Mouse (Mus musculus): ENCODE data around the gene Slc6a5. TPM values are rescaled to one million over a fixed set of nuclear protein-coding genes. Genes with fewer than 3 reads are reported as not detected.

Slc6a5 gene
- polyA plus RNA-seq, 1 experiment from 2014 or later: not detected

DNA sequence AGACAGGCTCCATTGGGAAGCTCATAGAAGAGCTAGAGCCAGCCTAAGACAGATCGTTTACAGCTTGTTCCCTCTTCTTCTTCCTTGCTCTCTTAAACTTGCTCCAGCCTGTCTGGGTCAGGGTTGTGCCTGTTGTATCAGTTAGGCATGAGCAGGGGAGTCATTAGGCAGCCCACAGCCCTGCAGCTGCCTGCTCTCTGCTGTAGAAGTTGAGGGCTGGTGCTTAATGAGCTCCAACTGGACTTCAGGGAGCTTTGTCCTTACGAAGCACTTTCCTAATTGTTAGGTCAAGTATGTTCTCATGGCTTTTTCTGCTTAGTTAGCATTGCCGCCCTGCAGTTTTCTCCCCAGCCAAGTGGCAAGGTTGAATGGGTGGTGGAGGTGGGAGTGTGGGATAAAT is 32.1 kb downstream of the Slc6a5 start:
- H3K27me3 ChIP-seq: no peaks in the 10 kb centered on the region
- no peak overlapping the region for H3K4me3 ChIP-seq (replicated peaks)
- H3K36me3 ChIP-seq (replicated peaks): no peaks in the 10 kb centered on the region
- no peak overlapping the region for H3K4me2 ChIP-seq
- no peak overlapping the region for H3K9ac ChIP-seq
- H3K9me3 ChIP-seq (replicated peaks): no peaks in the 10 kb centered on the region
- ATAC-seq (ENCODE audit: insufficient read depth): no peak
- H3K27ac ChIP-seq (replicated peaks): no peak overlapping the region
- 47% methylated on average over 3 of the region's 3 CpGs for WGBS (ENCODE audit: insufficient replicate concordance)
- no peaks in the 10 kb centered on the region for H3K4me1 ChIP-seq (replicated peaks)

DNA sequence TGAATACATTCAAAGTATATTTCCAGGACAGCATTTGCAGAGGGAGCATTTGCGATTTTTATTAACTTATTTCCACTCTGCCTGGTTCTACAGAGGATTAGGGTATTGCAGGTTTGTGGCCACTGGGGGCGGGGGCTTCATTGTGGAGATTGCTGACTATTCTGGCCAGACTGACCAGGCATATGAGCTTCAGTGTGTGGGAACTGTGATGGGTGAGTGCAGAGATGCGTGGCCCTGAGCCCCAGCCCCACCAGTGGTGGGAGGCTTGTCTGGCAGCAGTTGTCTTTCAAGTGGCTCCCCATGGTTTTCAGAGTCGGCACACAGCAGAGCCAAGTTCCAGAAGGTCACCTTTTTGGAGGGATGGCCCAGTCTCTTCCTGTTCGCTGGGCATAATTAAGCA is 32.5 kb downstream of the Slc6a5 start:
- no peak for ATAC-seq (ENCODE audit: insufficient read depth)
- Histone ChIP-seq H3K27me3 (no peaks in the 10 kb centered on the region), H3K9me3 (replicated peaks) (no peaks in the 10 kb centered on the region), H3K4me1 (replicated peaks) (no peaks in the 10 kb centered on the region), H3K36me3 (replicated peaks) (no peaks in the 10 kb centered on the region), H3K27ac (replicated peaks) (no peak overlapping the region), H3K9ac (no peak overlapping the region), H3K4me2 (no peak overlapping the region), H3K4me3 (replicated peaks) (no peak overlapping the region)
- 48% methylated on average over 5 of the region's 5 CpGs for WGBS (ENCODE audit: insufficient replicate concordance)

DNA sequence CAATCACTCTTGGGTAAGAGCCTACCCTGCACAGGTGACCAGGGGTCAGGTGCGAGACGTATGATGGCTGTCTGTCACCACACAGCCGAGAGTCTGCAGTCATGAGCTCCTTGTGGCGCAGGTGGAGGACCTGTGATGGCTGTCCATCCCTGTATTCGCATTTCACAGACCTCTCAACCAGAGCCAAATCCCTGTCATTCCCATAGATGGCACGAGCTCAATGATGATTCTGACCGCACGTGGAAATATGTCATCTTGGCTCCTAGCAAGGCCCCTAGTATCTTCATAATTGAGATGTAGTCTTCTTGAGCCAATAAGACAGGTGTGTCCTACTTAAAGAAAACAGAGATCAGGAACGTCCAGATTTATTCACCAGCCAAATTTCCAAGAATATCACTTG is 36.7 kb downstream of the Slc6a5 start:
- no peaks in the 10 kb centered on the region for H3K36me3 ChIP-seq (replicated peaks)

DNA sequence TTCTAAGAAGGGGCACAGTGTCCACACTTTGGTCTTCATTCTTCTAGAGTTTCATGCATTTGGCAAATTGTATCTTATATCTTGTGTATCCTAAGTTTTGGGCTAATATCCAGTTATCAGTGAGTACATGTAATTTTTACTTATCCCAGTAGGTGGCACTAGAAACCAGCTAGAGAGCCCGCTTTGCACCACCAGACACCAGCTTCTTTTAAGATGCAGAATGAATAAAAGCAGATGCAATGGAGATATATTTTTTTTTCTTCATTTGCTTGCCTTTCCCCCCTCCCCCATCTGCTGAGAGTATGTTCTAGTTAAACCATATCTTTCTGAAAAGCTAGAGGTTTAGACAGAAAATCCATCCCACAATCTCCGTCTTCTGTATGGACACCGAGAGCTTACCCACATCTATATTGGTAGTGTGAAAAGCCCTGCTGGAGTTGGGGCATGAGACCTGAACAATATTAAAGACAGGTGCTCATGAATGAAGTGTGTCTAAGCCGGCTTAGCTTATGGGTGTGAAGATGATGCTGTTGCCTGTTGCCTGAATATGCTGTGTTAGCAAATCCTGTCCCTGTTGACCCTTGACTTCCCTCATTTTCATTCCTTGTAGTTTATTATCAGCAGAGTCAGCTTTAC is 43.7 kb downstream of the Slc6a5 start:
- no peaks in the 10 kb centered on the region for H3K36me3 ChIP-seq (replicated peaks)

More for the DNA sequence above, 36.7 kb downstream of the Slc6a5 start:
- Histone ChIP-seq H3K4me2 (no peak overlapping the region), H3K4me3 (replicated peaks) (no peak overlapping the region), H3K9ac (no peak overlapping the region), H3K27me3 (no peaks in the 10 kb centered on the region), H3K27ac (replicated peaks) (no peak overlapping the region), H3K4me1 (replicated peaks) (no peaks in the 10 kb centered on the region), H3K9me3 (replicated peaks) (no peaks in the 10 kb centered on the region)
- ATAC-seq (ENCODE audit: insufficient read depth): no peak
- 59% methylated on average over 9 of the region's 9 CpGs for WGBS (ENCODE audit: insufficient replicate concordance)

DNA sequence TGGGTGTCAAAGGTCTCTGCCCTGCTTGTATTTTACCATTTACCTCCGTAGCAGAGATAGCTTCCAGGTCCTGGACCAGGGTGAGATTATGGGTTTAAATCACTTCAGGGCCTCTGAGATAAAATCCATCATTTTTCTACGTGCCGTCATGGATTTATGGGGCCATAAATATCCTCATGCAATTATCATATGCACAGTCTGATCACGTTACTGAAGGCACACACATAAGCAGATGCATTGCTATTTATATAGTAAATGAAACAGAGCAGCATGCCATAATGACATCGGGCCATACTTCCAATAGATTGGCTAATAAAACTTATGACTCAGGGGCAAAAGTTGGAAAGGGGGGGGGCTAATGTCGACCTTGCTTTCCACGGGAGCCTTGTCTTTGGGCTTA is 44.9 kb downstream of the Slc6a5 start:
- ATAC-seq (ENCODE audit: insufficient read depth): no peak
- WGBS (ENCODE audit: insufficient replicate concordance): 57% methylated on average over 7 of the region's 7 CpGs

More for the DNA sequence above, 43.7 kb downstream of the Slc6a5 start:
- ATAC-seq (ENCODE audit: insufficient read depth): no peak
- H3K4me1 ChIP-seq (replicated peaks): no peaks in the 10 kb centered on the region
- H3K4me3 ChIP-seq (replicated peaks): no peak overlapping the region
- H3K27me3 ChIP-seq: no peaks in the 10 kb centered on the region
- no peak overlapping the region for H3K27ac ChIP-seq (replicated peaks)
- H3K9me3 ChIP-seq (replicated peaks): no peaks in the 10 kb centered on the region
- H3K4me2 ChIP-seq: no peak overlapping the region
- 51% methylated on average over 4 of the region's 4 CpGs for WGBS (ENCODE audit: insufficient replicate concordance)
- H3K9ac ChIP-seq: no peak overlapping the region

DNA sequence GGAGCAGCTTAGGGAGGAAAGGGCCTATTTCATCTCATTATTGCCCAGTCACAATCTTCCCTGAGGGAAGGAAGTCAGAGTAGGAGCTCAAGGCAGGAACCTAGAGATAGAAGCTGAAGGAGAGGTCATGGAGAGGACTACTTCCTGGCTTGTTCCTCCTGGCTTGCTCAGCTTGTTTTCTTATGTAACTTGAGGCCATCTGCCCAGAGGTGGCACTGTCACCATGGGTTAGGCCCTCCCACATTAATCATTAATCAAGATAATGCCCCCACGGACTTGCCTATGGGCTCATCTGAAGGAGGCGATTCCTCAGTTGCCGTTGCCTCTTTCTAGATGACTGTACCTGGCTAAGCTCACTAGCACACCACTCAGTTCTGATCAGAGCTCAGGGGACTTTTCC is 47.2 kb downstream of the Slc6a5 start:
- Histone ChIP-seq H3K9ac (no peak overlapping the region), H3K27me3 (no peaks in the 10 kb centered on the region), H3K9me3 (replicated peaks) (no peaks in the 10 kb centered on the region), H3K4me1 (replicated peaks) (no peaks in the 10 kb centered on the region), H3K36me3 (replicated peaks) (no peaks in the 10 kb centered on the region), H3K4me3 (replicated peaks) (no peak overlapping the region), H3K27ac (replicated peaks) (no peak overlapping the region), H3K4me2 (no peak overlapping the region)
- WGBS (ENCODE audit: insufficient replicate concordance): 61% methylated on average over 3 of the region's 3 CpGs
- ATAC-seq (ENCODE audit: insufficient read depth): no peak

More for the DNA sequence above, 44.9 kb downstream of the Slc6a5 start:
- Histone ChIP-seq H3K4me3 (replicated peaks) (no peak overlapping the region), H3K27me3 (no peaks in the 10 kb centered on the region), H3K4me2 (no peak overlapping the region), H3K4me1 (replicated peaks) (no peaks in the 10 kb centered on the region), H3K9me3 (replicated peaks) (no peaks in the 10 kb centered on the region), H3K9ac (no peak overlapping the region), H3K36me3 (replicated peaks) (no peaks in the 10 kb centered on the region), H3K27ac (replicated peaks) (no peak overlapping the region)

DNA sequence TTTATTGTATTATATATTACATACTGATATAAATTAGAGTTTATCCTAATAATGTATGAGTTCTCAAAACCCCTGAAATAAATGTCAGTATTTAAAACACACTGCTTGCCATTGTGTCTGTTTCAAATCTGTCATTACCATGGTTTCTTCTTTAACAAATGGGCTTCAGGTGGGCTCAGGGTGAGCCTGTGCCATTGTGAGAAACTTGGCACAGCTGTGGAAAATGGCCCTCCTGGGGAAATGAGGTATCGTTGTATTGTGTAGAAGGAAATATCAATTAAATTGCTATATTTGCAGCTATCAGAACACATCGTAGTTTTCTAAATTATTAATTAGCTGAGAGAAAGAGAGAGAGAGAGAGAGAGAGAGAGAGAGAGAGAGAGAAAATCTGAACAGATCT is 53.8 kb downstream of the Slc6a5 start:
- no peak overlapping the region for H3K4me2 ChIP-seq
- H3K4me3 ChIP-seq (replicated peaks): no peak overlapping the region
- H3K4me1 ChIP-seq (replicated peaks): no peaks in the 10 kb centered on the region
- H3K27ac ChIP-seq (replicated peaks): no peak overlapping the region
- H3K9ac ChIP-seq: no peak overlapping the region
- ATAC-seq (ENCODE audit: insufficient read depth): no peak
- WGBS (ENCODE audit: insufficient replicate concordance): 64% methylated on average over 2 of the region's 2 CpGs
- no peaks in the 10 kb centered on the region for H3K36me3 ChIP-seq (replicated peaks)
- no peaks in the 10 kb centered on the region for H3K27me3 ChIP-seq
- H3K9me3 ChIP-seq (replicated peaks): no peaks in the 10 kb centered on the region

DNA sequence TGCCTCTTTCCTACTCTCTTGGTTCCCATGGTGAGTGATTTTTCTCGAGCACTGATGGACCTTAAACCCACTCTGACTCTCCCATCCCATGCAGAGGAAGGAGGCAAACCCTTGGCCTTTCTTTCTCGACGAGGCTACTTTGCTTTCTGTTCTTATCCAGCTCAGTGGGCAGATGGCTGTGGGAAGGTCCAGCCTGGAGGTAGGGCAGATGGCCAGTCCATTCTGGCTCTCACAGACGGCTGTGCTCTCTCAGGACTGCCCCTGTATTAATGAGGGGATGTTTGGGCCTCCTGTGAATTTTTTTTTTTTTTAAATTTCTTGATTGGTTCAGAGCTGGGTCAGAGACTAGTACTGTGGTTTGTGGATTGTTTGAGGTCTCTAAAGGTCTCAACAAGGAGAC is 59.6 kb downstream of the Slc6a5 start:
- 36% methylated on average over 4 of the region's 4 CpGs for WGBS (ENCODE audit: insufficient replicate concordance)
- H3K27me3 ChIP-seq: peaks cover 21% of the 10 kb centered on the region

DNA sequence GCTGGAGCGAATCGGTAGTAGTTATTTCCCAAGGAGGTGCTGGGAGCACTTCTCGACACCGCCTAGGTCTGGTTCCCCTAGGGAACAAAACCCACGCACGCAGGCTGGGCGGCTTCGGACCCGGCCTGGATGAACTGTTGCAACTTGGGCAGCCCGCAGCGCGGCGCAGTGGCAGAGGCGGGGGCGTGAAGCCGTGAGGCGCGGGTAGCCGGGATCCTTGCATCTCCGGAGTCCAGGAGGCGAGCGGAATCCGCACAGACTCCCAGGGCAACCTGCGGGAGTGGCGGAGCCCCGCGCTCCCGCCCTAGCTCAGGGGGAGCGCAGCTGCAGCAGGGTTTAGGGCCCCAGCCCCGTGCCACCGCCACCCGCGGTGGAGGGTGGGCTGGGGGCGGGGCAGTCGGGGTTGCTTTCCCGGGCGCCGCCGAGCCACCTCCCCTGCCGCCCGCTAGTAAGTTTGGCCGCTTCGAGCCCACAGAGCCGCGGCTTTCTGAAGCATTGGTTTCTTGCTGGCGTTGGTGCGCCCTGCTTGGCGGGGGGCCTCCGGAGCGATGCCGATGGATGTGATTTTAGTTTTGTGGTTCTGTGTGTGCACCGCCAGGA is 65.0 kb downstream of the Slc6a5 start, which contains the start of gene Nell1:
Gene Nell1, plus strand, starts transcription at position 24 of the 600 bp plus-strand sequence.
- H3K27me3 ChIP-seq: peaks cover 60% of the 10 kb centered on the region
- H3K4me3 ChIP-seq (replicated peaks): peak within 1 kb of the TSS; percentile 8; the same call in 1 of the 2 replicates
- no peak within 1 kb of the TSS for H3K27ac ChIP-seq (replicated peaks)
- ATAC-seq (ENCODE audit: insufficient read depth): no peak
- H3K4me1 ChIP-seq (replicated peaks): no peaks in the 10 kb centered on the region
- under 1% methylated on average over 52 of the region's 52 CpGs for WGBS (ENCODE audit: insufficient replicate concordance)
- H3K9me3 ChIP-seq (replicated peaks): no peaks in the 10 kb centered on the region
- H3K9ac ChIP-seq: no peak within 1 kb of the TSS
- no peaks in the 10 kb centered on the region for H3K36me3 ChIP-seq (replicated peaks)
- peak within 1 kb of the TSS; percentile 32 for H3K4me2 ChIP-seq

More for the DNA sequence above, 59.6 kb downstream of the Slc6a5 start:
- H3K9ac ChIP-seq: no peak overlapping the region
- H3K27ac ChIP-seq (replicated peaks): no peak overlapping the region
- no peak overlapping the region for H3K4me3 ChIP-seq (replicated peaks)
- no peaks in the 10 kb centered on the region for H3K4me1 ChIP-seq (replicated peaks)
- no peak for ATAC-seq (ENCODE audit: insufficient read depth)
- no peak overlapping the region for H3K4me2 ChIP-seq
- no peaks in the 10 kb centered on the region for H3K36me3 ChIP-seq (replicated peaks)
- H3K9me3 ChIP-seq (replicated peaks): no peaks in the 10 kb centered on the region

DNA sequence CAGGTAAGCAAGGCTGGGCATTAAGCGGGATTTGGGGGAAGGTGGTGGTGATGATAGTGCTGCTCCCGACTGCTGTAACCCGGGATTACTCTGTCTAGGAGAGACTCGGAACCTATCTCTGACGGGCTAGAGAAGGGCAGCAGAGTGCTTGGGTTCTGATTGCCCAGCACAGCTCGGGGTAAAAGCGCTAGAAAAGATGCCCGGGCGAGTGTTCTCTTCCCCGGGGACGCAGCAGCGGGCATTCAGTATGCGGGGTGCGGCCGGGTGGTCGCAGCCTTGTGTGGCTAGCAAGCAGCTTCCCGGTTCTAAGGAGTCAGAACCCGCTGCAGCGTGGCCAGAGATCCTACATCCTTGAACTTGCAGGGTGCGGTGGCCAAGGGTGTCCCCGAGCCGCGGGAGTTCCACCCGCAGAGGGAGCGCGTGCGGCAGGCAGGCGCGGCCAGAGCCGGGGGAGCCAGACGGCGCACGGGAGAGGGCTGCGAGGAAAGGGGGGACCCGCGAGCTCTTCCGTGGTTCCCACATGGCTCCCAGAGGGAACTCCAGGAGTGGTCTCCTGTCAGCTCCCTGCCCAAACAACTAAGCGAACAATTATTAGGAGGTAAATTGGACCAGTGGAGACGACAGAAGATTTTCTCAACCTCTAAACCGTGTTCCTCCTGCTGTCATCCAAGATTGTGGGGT is 65.6 kb downstream of the Slc6a5 start:
- Histone ChIP-seq H3K4me3 (replicated peaks) (0 out of 2 replicates have a peak overlapping the region, but pooled peaks have one; percentile 8), H3K36me3 (replicated peaks) (no peaks in the 10 kb centered on the region), H3K4me1 (replicated peaks) (no peaks in the 10 kb centered on the region), H3K4me2 (no peak overlapping the region), H3K27ac (replicated peaks) (no peak overlapping the region), H3K9ac (no peak overlapping the region), H3K27me3 (peaks cover 60% of the 10 kb centered on the region), H3K9me3 (replicated peaks) (no peaks in the 10 kb centered on the region)
- no peak for ATAC-seq (ENCODE audit: insufficient read depth)
- 1% methylated on average over 40 of the region's 40 CpGs for WGBS (ENCODE audit: insufficient replicate concordance)

DNA sequence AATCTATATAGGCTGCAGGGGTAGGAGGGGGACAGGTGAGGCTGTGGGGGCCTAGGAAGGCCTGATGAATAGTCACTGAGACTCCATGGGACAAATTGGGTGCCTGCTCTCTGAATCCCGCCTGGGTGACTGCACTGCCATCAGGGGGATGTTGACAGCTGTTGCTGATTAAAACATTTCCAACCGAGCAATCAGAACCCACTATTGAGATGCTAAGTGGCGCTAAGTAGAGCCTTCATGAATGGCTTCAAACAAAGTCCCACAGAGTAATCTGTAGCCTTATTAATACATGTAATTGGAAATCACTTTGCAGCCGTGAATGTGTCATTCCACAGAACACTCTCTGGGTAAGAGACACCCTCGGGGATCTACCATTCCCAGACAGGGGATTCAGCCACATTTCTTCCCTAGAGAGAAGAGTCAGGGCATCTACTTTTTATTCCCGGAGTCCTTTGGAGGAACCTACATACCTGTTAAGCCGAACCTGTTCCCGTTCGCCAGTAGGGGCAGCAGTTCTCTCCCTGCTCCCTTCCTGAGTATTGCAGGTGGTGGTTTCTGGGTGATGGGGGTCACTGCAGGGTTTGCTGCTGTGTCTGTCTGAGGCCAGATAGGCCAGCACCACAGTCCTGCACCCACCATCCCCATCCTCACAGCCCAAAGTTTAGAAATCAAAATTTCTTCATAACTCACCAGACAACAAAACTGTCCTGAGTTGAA is 71.7 kb downstream of the Slc6a5 start:
- peaks cover 17% of the 10 kb centered on the region for H3K27me3 ChIP-seq
- no peak overlapping the region for H3K27ac ChIP-seq (replicated peaks)
- no peak overlapping the region for H3K9ac ChIP-seq
- no peaks in the 10 kb centered on the region for H3K36me3 ChIP-seq (replicated peaks)
- H3K4me1 ChIP-seq (replicated peaks): no peaks in the 10 kb centered on the region
- no peak overlapping the region for H3K4me3 ChIP-seq (replicated peaks)
- no peaks in the 10 kb centered on the region for H3K9me3 ChIP-seq (replicated peaks)
- 17% methylated on average over 9 of the region's 9 CpGs for WGBS (ENCODE audit: insufficient replicate concordance)
- no peak for ATAC-seq (ENCODE audit: insufficient read depth)
- no peak overlapping the region for H3K4me2 ChIP-seq
